Mouse (Mus musculus) megakaryocyte progenitor cell, adult 5-6 weeks (primary cell): ENCODE measurements around the gene Klk7. TPM values are rescaled to one million over a fixed set of nuclear protein-coding genes. Genes with fewer than 3 reads are reported as not detected.

Experiments used
- ATAC-seq: replicated peaks from 2 replicates; pipeline ENCODE4 v1.8.0; 2016; ENCODE audit warnings: mild to moderate bottlenecking, moderate TSS enrichment, inconsistent platforms; ENCODE audit not compliant: poor library complexity
- total RNA-seq, 2 experiments: library from RNA; stranded (forward) in 1 of 2; stranded (reverse) in 1 of 2; fragments of 157-497, 149-512 nt in 1 of 2; fragments of 200-1000 nt in 1 of 2; gene quantifications; 2 replicates each; pipeline versions ENCODE4 v1.2.3 to v1.2.4; 2015 to 2017

The Klk7 gene
- total RNA-seq, 2 experiments from 2014 or later: not detected

DNA sequence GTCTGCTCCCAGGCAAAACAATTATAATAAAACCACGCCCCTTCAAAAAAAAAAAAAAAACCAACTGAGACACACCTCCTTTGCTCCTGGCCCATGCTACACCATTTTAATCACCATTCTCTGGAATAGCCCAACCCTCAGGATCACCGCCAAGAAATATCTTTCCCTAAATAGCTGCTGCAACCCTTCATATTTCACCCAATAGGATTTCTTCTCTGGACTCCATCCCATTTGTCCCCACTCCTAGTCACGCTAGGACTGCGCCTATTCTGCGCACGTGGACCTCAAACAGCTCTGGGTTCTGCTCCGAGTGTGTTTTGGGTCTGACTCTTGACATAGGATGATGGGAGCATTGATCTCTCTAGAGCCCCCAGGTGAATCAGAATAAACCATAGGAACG is 14.7 kb upstream of the Klk7 start:
- no peak for ATAC-seq

DNA sequence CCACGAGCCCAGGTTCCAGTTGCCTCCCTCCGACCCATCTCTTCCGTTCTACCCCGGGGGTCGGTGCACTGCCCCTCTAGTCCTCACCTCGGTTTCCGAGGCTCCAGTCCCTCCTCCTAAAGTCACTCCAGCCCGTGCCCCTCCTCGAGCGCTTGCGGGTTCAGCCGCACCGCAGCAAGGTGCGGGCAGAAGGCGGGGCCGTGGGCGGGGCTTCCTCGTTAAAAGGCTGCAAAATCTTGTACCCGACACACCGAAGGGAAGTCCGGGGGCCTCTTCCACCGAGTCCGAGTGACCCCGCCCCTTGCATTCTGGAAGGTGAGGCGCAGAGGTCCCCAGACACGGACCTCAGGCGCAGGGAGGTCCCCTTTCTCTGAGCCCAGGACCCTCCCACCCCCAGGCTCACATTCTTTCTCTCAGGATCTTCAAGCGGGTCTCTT is 13.7 kb upstream of the Klk7 start, which contains the start of gene Klk8:
Gene Klk8 (plus strand): TSS at position 245 of the 437 bp plus-strand sequence.
- ATAC-seq: peak; percentile 52

- peak; percentile 69 for ATAC-seq
Observed at GRCm38 (mm10) chr7:43797844-43798462, 13.1 kb upstream of the Klk7 start.

GRCm38 (mm10) chr7:43799876-43800275 is 11.2 kb upstream of the Klk7 start:
- no peak for ATAC-seq

DNA sequence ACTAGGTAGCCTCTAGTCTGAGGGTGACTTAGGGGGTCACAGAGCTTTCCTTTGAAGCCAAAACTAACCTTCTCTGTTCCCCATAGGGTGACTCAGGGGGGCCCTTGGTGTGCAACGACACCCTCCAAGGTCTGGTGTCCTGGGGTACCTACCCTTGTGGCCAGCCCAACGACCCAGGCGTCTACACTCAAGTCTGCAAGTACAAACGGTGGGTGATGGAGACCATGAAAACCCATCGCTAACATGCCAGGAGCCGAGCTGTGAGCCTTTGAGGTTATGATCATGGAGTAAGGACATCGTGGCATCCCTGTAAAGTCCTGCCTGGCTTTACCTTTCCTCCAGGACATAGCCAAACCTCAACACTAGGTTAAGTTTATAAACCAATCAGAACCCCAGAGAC is 4.1 kb downstream of the Klk7 start:
- ATAC-seq: no peak

GRCm38 (mm10) chr7:43816746-43817145 is 5.7 kb downstream of the Klk7 start:
- ATAC-seq: no peak

DNA sequence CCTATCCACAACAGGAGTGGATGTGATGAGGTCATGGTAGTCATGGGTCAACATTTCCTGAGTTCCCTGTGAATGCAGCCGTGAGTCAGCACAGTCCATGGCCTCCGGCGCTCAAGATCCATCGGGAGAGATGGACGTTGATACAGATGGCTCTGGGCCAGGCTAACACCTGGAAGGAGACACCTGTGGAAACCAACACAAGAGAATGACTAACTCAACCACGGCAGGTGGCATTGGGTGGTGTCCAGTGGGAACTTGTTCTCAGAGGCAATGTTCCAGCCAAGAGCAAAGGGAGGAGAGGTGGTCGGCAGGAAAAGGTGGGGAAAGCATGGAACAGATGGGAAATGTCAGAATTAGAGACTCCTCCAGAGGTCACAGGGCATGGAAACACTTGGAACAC is 10.5 kb downstream of the Klk7 start:
- ATAC-seq: no peak

GRCm38 (mm10) chr7:43824199-43824598 is 13.1 kb downstream of the Klk7 start, which contains the start of gene Klk6:
Gene Klk6, plus strand, starts transcription at chr7:43824499.
- ATAC-seq: no peak

DNA sequence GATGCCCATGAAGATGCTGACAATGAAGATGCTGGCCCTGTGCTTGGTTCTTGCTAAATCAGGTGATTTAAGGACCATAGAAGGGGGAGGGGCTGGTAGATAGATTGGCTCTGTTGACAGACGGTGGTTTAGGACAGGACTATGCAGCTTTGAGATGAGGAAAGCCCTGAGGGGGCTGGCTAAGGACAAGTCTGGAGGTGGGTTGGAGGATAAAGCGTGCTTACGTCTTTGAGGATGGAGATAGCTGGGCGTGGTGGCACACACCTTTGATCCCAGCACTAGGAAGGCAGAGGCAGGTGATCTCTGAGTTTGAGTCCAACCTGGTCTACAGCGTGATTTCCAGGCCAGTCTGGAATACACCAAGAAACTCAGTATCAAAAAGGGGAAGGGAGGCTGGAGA is 15.0 kb downstream of the Klk7 start:
- no peak for ATAC-seq

DNA sequence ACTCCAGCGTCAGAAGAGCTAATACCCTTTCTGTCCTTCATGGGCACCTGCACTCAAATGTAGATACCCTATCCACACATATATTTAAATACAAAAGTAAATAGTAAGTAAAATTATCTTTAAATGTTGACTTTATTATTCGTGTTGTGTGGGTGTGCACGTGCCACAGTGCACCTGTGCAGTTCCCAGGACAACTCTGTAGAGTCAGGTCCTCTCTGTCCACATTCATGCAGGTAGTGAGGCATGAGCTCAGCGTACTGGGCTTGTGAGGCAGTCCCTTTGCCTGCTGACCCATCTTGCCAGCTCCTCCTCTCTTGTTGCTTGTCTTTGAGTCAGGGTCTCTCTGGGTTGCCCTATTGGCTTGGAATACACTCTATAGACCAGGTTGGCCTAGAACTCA is 16.6 kb downstream of the Klk7 start:
- ATAC-seq: no peak

DNA sequence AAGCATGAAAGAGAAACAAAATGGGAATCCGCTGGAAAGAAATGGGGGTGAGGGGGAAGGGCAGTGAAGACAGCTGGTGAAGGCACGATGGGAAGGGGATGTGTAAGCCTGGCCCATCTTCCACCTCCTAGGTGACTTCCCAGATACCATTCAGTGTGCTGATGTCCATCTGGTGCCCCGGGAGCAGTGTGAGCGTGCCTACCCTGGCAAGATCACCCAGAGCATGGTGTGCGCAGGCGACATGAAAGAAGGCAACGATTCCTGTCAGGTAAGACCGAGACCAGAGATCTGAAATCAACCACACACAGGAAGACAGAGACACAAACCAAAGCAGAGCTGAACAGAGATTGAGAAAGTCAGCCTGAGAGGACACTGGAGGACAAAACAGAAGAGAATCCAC is 17.9 kb downstream of the Klk7 start:
- ATAC-seq: no peak

GRCm38 (mm10) chr7:43841701-43842100 is 30.6 kb downstream of the Klk7 start, which contains the start of gene Klk5:
Gene Klk5, plus strand, starts transcription at chr7:43841971.
- no peak for ATAC-seq

DNA sequence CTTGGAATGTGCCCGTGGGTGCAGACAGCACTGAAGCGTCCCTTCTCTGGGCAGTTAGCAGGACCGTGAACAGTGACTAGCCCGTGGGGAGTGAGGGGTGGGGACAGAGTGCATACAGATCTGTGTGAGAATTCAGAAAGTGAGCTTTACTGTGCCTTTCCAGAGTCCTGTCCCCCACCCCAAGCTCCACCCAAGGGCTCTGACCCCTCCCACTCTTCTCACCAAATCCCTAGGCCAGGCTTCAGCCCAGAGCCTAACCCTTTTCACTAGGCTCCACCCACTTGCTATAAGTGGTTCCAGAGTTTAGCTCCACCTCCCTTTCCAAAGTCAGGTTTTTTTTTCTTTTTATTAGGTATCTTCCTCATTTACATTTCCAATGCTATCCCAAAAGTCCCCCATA is 32.7 kb downstream of the Klk7 start:
- no peak for ATAC-seq

- ATAC-seq: no peak
Observed at GRCm38 (mm10) chr7:43851616-43852015, 40.5 kb downstream of the Klk7 start.

DNA sequence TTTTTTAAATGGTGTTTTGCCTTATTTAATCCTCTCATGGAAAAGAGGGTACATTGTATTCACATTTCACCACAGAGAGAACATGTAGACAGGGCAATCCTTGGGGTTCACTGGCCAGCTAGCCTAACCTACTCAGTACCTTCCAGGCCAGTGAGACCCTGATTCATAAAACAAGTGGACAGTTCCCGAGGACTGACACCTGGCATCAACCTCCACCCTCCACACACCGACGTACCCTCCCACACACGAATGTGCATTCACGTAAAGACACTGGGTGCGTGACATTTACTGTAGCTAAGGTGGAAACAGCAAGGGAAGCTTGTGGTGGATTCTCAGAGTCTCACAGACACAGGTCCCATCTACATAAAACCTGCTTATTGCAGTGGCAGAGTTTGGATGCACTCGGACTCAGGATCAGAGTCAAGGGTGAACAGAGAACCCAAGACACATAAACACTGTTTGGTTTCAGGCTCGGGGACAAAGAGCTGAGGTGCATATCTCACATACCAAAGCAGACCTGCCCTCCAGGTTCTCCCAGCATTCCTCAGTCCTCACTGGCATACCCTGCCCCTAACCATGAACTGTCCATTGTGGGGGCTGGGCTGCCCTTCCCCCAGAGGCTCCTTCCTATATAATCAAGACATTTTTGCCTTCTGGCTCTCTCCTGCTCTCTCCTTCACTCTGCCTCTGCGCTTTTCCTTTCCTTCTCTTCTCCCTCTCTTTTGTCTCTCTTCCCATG is 43.7 kb downstream of the Klk7 start:
- ATAC-seq: no peak

- ATAC-seq: no peak
Observed at GRCm38 (mm10) chr7:43855709-43856108, 44.6 kb downstream of the Klk7 start.

- no peak for ATAC-seq
Observed at GRCm38 (mm10) chr7:43856307-43856706, 45.2 kb downstream of the Klk7 start.

DNA sequence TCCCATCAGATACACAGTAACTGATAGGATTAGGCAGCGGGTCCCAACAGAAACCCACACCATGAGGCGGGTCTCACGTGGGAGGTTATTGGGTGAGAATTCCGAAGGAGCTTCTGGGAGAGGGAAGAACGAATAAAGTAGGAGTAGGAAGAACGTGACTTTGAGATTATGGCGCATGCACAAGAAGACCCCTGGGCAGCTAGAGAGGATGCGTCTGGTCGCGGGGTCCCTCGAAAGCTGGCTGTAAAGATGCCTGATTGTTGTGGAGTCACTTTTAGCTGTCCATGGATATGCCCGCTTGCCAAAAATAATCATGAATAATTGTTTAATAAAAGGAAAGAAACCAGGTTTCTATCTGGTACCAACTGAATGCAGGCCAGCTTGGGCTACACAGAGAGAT is 46.4 kb downstream of the Klk7 start:
- no peak for ATAC-seq

DNA sequence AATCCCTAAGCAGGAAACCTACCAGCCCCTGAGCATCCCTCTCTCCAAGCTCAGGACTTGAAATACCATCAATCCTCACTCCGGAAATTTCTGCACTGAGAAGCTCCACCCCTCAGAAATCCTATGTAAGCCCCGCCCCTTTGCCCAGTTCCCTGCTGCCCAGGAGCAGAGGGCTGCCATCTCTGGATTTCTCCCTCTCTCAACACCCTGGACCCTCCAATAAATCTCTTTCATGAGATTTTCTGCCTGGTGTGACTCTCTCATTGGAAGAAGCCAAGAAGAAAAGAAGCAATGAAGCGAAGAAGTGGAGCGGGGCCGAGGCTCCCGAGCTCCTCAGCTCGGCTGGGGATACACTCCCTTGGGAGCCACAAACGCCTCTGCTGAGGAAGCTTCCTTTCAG is 49.3 kb downstream of the Klk7 start:
- ATAC-seq: no peak
